Mouse (Mus musculus) kidney, postnatal 4 days (tissue): ENCODE measurements around the gene Gpsm3.
"Not testable (repeated sequence)": the region's sequence is repeated elsewhere in the genome, so short reads cannot be mapped to it uniquely, and the experiment has no call there.

Source experiments
- DNase-seq, 2 experiments: peaks; one replicate each; pipeline ENCODE4 v3.0.0; 2021; ENCODE audit warnings: mixed read lengths in 2 of 2

Gpsm3 gene

DNA sequence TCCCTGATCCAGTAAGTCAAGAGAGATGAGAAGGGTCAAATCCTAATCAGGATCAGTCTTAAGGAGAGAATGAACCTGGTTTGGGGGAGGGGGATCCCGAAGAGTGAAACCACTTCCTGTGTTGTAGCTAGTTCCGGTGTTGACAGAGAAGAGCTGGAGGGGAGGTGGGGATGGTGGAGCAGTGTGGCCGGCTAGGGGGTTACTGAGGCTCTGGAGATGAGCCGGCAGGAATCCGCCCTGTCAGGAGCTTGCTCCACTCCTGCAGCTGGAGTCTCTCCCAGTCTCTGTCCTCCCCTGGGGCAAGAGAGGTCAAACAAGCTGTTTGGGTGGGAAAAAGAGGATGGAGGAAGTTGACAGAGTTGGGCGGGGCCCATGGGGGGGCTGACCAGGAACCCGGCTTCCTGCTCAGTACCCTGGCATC, at the start of gene Gpsm3:
TSS of gene Gpsm3 (plus strand) at position 126 of the 421 bp plus-strand sequence.
- peak; percentile 70 to 82 for DNase-seq

DNA sequence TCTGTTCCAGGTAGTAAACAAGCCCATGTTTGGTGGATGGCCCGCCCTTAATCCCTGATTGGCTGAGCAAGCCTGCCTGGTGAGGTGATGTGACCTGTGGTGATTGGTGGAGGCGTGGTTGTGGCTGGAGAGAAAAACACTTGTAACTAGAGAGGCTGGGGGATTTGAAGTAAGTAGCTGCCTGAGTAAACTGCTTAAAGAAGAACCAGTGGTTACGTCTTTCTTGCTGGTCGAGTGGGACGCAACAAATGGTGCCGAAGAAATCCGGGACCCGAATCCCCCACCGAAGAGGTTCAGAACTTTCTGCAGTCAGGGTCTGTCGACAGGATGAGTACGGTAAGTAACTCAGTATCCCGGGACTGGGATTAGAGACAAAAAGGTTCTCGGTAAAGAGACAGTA, 46.0 kb upstream of the Gpsm3 start:
- DNase-seq: not testable (repeated sequence)

DNA sequence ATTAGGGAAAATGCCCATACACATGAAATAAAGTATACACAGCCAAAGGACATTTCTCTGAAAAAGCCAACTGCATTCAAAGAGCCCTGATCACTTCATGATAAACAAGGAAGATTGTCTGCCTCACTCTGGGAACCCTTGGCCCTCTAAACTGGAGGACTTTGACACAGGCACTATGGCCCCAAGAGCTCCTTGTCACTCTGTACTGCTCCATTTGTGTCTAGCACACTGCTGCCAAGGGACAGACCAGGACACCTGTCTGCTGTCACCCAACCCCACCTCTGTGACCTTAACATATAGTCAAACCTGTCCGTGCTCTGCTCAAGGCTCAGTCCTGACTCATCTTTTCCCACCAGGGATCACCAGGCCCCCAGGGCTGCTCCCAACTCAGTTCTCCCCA, 42.8 kb upstream of the Gpsm3 start:
- no peak for DNase-seq

DNA sequence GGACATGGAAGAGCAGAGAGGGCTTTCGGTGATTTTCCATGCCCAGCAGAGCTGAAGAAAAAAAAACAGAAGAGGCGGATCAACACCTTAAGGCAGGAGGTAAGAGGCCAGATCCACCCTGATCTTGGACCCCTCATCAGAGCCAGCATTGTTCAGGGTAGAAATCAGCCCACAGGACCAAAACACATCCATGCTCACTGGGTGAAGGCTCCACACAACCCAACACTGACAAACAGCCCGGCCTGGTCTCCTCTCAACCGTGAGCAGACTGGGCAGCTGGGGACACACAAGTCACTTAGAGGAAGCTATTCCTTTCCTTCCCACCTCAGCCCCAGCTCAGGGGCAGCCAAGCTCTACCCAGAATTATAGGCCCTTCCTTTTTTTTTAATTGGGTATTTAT, 42.0 kb upstream of the Gpsm3 start:
- no peak for DNase-seq

DNA sequence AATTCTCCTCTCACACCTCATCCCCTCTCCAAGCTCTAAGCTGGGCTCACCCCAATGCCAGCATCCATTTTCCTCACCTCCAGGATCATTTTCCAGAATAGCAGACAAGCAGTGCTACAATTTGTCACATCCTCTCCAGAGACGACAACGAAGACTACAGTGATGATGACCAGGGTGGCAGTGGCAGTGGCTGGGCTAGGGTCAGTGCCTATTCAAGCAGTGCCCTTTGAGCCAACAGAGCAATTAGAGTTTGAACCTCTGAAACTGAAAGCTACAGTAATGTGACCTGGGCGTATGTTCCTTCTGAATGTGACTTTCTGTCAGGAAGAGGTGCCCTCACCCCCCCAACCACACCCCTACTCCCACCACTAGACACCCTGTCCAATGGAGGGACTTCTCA, 40.5 kb upstream of the Gpsm3 start:
- DNase-seq: no peak

DNA sequence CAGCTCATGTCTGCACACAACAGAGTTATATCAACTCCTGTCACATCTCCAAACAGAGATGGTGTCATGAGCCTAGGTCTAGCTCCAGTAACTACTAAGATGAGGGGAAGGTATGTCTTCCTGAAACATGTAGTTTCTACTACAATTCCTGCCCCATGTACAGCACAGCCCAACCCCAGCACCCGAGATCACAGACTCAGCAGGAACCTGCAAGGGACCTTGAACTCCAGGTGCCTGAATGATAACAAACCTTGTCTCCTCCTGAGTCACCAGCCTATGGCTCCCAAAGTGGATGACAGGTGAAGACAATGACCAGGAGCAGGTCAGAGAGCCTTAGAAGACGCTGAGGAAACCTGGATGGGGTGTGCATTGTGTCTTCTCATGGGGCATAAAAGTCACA, 39.8 kb upstream of the Gpsm3 start:
- no peak for DNase-seq

DNA sequence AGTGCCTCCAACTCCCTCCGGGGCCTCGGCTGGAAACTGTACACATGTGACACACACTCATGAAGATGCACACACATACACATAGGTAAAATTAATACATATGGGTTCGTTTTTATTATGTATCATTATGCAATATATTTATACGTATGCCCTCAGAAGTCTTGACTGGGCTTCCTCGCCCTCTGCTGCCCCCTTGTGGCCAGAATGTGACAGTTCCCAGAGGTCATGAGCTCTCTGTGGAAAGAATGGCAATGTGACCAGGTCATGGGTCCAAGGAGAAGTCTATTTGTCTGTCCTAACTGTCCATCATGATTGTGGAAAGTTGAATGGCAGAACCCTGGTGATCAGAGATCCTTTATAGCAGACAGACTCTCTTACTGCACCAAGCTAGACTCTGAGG, 34.1 kb upstream of the Gpsm3 start:
- DNase-seq: peak; percentile 91

DNA sequence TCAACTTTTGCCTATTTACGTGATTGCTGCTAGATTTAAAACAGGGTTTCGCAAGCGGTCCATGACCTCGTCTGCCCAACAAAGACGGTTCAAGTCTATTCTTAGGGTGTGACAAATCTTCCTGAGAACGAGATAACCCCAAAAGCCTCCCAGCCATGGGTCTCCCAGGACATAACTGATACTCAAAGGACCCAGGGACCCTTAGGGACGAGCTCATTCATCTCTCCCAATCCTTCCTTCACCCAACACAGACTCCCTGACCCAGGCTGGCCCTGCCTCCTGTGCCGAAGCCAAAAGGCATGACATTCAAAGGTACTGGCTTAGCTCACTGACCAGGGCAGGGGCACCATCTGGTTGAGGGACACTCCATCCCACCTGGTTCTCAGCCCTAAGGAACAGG, 33.2 kb upstream of the Gpsm3 start:
- no peak for DNase-seq

DNA sequence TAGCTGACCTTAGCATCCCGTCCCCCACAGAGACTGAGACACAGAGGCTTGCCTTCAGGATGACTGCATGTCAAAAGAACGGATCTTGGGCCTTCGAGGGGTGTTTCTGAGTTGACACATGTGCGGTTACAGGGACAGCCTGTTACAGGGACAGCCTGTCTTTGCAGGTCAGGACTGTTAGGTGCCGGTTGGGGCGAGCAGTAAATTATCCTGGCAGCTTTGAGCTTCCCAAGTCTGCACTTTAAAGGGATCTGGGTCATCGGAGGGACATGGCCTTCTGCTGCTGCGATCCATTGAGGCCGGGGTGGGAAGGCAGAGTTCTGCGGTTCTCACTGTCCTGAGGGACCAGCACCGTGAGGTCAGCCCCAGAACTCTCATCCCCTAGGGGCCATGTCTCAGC, 32.2 kb upstream of the Gpsm3 start:
- no peak for DNase-seq

DNA sequence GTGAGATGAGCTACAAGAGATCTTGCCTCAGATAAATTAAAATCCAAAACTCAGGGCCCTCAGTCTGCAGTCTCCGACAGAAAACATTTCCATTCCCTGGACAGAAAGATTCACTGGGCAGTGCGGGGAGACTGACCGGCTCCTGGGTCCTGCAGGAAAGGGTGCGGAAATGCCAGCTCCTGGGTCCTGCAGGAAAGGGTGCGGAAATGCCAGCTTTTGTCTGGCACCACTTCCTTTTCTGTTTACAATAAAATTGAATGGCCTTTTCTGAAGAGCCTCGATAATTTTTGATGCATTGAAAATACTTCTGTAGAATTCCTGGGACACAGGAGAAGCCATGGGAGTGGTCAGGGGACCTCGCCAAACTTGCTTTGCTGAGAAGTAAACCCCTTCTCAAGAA, 30.5 kb upstream of the Gpsm3 start:
- DNase-seq: no peak

DNA sequence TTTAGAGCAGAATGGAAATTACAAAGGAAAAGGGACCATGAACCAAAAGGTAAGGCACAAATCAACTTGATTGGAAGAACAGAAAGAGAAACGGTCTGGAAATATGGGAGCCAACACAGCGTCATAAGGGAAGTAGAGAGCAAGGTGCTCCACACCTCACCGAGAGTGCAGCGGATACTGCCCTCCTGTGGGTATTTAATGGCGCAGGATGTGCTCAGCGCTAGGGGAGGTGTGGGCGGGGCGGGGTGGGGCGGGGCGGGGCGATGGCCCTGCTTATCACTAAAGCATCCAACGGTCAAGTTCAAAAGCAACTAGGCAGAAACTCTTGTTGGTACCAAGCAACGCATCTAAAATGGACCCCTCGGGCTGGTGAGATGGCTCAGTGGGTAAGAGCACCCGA, 29.7 kb upstream of the Gpsm3 start:
- DNase-seq: no peak

DNA sequence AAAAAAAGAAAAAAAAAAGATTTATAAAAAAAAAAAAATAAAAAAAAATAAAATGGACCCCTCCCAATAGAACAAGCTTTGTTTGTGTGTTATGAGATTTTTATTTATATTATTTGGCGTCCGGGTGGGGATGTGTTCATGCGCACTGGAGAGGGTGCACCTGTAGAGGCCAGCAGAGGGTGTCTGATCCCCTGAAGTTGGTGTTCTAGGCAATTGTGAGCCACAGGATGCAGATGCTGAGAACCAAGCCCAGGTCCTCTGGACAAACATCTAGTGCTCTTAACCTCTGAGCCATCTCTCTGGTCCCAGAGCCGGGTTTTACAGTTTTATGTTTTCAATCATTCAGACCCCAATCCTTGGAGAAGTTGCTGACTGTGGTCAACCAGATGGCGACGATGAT, 29.2 kb upstream of the Gpsm3 start:
- DNase-seq: no peak

DNA sequence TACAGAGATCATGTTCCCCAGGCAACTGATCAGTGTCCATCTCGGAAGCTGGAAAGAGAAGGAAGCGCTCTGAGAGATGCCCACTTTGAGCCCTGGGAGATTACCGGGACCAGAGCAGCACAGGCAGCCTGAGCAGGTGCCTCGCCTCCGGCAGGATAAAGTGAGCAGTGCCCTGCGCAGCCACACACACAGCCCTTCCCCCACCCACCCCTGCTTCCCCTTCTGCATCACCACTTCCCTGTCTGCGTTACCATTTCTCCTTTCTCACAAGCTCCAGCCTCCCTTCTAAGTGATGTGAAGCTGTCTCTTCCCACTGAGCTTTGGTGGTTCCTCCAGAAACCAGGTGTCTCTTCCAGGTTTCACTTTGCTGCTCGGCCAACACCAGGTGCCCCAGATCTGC, 28.4 kb upstream of the Gpsm3 start:
- no peak for DNase-seq

DNA sequence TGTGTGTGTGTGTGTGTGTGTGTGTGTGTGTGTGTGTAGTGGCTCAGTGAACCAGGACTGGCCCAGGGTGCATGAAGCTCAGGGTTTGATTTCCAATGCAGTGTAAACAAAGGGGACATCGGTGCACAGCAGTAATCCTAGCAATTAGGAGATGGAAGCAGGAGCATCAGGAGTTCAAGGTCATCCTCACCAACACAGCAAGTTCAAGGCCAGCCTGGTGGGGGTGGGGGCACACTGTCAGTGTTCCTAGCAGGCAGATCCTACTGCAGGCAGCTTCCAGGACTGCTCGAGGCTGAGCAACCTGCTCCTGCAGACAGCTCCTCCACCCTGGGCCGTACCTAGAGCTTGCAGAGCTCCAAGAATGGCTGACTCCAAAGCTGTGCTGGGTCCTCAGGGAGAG, 27.0 kb upstream of the Gpsm3 start:
- DNase-seq: no peak

DNA sequence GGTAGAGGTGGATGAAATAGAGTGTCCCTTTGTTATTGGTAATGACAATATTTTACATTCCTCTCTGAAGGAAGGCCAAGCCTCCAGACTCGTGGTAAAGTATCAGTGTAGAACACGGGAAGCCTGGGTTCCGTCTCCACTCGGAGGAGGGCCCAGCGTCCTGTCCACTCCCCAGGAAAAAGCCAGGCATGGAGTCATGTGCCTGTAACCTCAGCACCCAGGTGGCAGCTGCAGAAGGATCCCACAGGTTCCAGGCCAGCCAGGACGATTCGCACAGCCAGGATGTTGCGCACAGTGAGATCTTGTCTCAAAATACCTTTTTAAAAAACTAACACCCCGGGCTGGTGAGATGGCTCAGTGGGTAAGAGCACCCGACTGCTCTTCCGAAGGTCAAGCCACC, 26.3 kb upstream of the Gpsm3 start:
- no peak for DNase-seq

DNA sequence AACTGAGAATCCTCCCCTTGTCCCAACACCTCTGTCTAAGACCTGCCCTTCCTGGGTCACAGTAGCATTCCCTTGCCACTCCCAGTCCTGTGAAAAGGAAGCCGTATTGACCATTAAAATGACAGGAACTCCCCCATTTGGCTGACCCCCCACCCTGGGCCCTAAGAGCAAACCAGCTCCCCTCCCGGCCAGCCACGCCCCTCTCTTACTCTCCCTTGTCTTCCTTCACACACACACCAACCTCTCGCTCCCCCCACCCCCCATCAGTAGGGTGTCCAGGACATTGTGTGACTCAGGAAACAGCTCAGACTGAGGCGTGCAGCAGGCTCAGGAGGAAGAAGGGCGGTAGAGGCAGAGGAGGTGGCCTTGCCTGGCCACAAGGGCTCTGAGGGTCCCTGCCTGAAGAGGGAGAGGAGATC, 25.6 kb upstream of the Gpsm3 start, which contains the start of gene Notch4:
TSS of gene Notch4 (plus strand) at position 266 of the 419 bp plus-strand sequence.
- DNase-seq: peak; percentile 57 to 73

DNA sequence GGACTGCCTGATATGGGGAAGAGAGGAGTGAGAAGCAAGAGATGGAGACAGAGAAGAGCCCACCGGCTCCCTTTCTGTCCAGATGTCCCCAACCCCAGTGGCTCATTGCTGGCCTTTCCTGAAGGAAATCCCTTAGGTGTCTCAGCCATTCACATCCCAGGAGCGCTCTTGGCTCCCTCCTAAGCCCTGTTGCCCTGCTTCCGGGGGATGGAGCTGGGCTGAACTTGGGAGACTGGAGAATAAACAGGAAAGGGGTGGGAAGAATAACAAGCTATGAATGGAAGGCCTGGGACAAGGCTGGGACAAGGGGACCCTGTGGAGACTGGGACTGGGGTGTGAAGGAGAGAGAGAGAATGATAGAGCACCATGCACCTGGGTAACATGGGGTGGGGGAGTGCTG, 24.8 kb upstream of the Gpsm3 start:
- DNase-seq: peak; percentile 50 to 71

DNA sequence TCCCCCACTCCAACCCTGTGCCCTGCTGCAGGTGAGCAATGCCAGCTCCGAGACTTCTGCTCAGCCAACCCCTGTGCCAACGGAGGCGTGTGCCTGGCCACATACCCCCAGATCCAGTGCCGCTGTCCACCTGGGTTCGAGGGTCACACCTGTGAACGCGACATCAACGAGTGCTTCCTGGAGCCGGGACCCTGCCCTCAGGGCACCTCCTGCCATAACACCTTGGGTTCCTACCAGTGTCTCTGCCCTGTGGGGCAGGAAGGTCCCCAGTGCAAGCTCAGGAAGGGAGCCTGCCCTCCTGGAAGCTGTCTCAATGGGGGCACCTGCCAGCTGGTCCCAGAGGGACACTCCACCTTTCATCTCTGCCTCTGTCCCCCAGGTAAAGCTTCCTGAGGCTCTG, 22.3 kb upstream of the Gpsm3 start:
- DNase-seq: peak in 1 of 2 experiments; percentile 43

DNA sequence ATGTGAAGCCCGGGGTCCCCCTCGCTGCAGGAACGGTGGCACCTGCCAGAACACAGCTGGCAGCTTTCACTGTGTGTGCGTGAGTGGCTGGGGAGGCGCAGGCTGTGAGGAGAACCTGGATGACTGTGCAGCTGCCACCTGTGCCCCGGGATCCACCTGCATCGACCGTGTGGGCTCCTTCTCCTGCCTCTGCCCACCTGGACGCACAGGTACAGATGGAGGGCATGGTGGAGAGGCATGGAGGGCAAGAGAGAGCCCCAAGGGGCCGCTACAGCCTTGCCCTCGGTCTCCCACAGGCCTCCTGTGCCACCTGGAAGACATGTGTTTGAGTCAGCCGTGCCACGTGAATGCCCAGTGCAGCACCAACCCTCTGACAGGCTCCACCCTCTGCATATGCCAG, 21.2 kb upstream of the Gpsm3 start:
- DNase-seq: no peak

DNA sequence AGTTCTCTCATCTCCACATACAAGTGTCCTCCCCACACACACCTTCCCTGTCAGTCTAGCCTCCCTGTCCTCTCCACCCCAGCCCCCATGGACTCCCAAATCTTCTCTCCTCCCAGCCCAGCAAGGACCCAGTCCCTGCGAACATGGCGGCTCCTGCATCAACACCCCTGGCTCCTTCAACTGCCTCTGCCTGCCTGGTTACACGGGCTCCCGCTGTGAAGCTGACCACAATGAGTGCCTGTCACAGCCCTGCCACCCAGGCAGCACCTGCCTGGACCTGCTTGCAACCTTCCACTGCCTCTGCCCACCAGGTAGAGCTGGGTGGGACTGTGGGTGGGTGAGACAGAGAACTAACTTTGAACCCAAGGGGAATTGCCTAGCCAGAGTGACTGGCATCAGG, 19.7 kb upstream of the Gpsm3 start:
- DNase-seq: no peak

DNA sequence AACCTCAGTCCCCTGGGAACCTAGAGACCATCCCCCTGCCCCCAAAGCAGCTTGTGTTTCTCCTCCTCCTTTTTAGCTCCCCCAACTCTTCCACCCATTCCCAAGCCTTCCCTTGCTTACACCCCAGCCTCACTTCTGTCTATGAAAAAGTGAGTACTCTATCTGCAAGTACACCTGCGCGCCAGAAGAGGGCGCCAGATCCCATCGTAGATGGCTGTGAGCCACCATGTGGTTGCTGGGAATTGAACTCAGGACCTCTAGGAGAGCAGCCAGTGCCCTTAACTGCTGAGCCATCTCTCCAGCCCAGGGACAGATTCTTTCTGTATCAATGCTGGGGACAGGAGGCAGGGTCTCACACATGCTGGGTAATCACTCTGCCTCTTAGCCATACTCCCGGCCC, 17.7 kb upstream of the Gpsm3 start:
- peak in 1 of 2 experiments; percentile 35 for DNase-seq

DNA sequence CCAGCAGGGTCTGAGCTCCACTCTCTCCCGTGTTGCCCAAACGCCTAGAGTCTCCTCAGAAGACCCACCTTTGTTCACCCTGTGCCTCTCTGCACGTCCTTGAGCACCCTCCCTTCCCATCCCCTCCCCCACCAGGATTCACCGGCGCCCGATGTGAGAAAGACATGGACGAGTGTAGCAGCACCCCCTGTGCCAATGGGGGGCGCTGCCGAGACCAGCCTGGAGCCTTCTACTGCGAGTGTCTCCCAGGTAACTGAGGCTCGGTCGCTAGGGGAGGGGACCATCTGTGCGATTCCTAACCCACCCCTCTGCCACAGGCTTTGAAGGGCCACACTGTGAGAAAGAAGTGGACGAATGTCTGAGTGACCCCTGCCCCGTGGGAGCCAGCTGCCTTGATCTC, 17.2 kb upstream of the Gpsm3 start:
- DNase-seq: peak in 1 of 2 experiments; percentile 49

DNA sequence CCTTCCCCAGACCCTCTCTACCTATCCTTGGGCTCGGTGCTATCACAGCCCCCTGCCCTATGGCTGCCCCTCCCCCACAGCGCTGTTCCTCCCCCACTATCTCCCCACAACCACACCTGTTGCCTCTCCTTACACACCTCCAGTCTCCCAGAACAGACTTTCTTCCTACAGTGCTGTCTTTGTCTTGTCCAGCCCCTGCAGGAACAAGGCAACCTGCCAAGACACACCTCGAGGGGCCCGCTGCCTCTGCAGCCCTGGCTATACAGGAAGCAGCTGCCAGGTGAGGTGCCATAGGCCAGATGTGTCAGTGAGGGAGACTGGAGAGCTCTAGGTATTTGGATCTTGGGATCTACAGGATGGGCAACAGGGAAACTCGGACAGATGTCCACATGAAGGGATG, 13.0 kb upstream of the Gpsm3 start:
- no peak for DNase-seq

DNA sequence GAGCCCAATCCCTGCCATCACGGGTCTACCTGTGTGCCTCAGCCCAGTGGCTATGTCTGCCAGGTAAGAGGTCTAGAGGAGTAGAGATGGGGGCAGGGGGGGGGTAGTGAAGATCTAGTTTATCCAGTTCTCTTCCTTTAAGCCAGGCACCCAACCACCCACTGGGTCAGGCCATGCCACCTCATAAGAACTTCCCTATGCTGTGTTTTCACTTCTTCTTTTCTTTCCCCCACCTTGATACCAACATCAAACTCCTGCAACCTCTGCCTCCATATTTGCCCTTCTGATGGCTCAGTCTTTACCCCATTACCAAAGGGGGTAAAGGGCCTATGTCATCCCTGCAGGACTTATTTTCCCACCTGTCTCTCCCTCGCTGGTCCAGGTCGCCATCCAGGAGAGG, 11.5 kb upstream of the Gpsm3 start:
- no peak for DNase-seq

DNA sequence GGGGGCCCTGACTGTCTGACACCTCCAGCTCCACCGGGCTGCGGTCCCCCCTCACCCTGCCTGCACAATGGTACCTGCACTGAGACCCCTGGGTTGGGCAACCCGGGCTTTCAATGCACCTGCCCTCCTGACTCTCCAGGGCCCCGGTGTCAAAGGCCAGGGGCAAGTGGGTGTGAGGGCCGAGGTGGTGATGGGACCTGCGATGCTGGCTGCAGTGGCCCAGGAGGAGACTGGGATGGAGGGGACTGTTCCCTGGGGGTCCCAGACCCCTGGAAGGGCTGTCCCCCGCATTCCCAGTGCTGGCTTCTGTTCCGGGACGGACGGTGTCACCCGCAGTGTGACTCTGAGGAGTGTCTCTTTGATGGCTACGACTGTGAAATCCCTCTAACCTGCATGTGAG, 7.1 kb upstream of the Gpsm3 start:
- DNase-seq: no peak

DNA sequence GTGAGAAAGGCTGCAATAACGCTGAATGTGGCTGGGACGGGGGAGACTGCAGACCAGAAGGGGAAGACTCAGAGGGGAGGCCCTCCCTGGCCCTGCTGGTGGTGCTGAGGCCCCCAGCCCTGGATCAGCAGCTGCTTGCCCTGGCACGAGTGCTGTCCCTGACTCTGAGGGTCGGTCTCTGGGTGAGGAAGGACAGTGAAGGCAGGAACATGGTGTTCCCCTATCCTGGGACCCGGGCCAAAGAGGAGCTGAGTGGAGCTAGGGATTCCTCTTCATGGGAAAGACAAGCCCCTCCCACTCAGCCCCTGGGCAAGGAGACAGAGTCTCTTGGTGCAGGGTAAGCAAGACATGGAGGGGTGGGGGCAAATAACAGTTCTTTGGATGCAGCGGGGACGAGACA, 6.2 kb upstream of the Gpsm3 start:
- no peak for DNase-seq
